Mouse (Mus musculus) cerebellum, adult 9-10 months (tissue): Measurements from ENCODE around the gene Sez6l2.
"Not testable (repeated sequence)": the region's sequence is repeated elsewhere in the genome, so short reads cannot be mapped to it uniquely, and the experiment has no call there.

Experiments
- DNase-seq: peaks from one replicate; pipeline ENCODE4 v3.0.0; 2022

The Sez6l2 gene

DNA sequence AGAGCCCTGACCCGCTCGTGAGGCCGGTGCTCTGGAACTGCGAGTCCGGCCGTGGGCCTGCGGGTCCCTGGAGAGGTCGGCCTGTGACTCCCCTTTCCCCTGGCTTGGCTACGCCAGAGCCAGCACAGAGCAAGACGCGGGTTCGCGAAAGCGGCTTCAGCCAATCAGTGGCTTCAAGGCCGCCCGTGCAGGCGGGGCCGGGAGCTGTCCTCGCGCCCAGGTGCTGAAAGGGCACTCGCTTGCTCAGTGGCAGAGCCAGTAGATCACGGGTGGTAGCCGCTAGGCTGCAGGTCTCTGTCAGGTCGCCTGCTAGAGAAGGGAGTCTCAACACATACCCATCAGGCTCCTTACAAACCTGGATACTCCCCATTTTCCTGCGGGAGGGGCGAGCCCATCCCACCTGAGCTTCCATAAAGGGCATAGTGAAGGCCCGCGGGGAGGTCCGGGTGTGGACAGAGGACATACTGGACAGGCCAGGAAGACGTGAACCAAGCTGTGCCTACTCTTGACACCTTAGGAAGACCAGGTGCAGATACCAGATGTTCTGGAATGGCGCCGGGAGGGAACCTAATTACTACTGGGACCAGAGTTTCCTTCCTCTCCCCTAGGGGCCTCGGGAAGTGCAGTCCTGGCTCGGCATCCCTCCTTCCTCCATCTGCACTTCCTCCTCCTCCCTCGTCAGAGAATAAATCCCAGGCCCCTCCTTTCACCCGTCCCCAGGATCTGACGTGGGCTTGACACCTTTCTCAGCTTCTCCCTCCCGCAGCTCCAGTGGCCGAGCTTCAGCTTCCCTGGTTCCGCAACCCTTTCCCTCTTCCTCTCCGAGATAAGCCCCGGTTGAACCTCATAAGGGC, at the start of gene Sez6l2:
Sez6l2 (plus strand) TSS at position 771 of the 854 bp plus-strand sequence.
- peak; percentile 92 for DNase-seq

DNA sequence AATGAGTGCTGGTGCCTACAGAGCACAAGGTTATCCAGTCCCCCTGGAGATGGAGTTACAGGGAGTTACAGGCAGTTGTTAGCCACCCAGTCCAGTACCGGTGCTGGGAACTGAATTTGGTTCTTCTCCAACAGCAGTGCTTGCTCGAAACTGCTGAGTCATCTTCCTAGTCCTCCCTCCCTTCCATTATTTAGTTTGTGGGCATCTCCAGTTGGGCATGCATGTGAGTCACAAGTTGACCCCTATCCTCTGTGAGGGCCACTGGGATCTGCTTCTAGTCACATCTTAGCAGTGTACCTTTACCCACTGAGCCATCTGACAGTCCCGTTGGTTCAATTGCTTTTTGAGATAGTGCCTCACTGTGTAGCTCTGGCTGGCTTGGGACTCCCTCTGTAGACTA, 44.8 kb upstream of the Sez6l2 start:
- DNase-seq = no peak

DNA sequence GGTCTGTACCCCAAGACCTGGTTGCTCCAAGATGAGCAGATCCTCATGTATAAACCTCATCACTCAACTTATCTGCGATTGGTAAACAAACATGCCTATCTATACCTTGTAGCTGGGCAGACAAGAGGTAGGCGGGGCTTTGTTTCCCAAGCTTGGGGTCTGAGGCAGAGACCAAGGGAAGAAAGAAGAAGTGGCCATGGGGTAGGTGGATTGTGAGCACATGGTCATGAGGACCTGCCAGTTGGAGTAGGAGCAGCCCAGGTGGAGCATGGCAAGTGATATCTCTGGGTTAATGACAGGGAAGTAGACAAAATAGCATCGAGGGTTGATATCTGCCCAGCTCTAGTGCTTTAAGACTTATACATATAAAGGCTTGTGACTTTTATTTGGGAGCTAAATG, 35.5 kb upstream of the Sez6l2 start:
- no peak for DNase-seq

DNA sequence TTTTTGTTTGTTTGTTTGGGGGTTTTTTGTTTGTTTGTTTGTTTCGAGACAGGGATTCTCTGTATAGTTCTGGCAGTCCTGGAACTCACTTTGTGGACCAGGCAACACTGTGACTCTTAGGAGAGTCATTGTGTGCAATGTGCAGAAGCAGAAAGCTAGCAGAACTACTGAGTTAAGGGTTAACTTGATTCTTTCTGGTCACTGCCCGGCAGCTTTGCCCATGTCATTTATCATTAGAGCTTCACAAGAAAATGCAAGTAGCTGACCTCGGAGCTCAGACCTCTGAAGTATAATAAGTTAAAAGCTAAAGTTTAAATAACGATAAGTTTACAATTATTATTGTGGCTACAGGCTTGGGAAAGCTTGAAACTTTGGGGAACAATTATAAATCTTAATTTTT, 32.0 kb upstream of the Sez6l2 start:
- not testable (repeated sequence) for DNase-seq

DNA sequence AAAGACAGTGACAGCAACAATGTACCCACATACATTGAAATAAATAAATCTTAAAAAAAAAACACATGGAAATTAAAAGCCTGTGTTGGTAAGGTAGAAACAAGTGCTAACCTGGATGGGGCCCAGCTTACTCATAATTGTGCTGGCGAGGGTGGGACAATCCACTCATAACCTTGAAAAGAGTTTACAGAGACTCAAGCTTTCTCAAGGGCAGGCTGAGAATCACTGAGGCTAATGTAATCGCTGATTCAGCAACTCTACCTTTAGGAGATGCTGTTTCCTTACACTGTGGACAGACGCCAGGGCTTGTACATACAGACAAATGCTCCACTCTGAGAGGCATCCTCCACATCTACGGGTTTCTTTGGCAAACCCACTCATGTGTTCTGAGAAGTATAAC, 30.4 kb upstream of the Sez6l2 start:
- no peak for DNase-seq

DNA sequence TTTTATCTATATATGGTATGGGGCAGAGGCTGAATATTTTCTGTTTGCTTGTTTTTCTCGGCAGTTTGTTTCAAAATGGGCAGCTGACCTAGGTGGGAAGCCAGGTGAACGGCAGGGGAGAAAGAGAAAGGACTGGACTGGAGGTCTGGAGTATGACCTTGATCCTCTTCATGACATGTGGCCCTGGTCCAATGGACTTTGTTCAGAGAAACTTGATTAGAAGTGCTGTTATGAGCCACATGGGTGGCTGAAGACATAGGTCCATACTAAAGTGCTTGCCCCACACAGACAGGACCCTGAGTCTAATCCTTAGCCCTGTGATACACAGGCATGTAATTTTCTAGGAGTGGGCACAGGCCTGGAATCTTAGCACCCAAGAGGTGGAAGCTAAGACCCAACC, 28.8 kb upstream of the Sez6l2 start:
- DNase-seq = no peak

DNA sequence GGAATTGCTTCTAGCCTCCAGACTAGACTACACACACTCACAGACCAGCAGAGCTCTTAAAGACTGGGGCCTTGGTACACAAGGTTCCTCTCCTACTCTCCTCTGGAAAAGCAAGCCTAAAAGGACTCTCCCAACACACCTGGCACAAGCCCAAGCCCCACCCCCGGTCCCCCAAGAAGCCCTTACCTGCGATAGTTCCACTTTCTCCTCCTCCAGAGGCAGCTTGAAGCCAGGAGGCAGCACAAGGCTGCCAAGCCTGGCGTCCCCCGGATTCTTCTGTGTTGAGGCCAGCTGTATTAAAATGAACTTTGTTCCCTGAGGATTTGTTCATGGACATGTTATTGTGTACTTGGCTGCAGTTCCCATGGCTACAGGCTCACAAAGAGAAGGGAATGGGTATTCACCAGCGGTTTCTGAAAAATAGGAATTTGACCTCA, 27.7 kb upstream of the Sez6l2 start, which contains the start of gene Tmem219:
Tmem219 (minus strand) TSS at position 294 of the 437 bp plus-strand sequence.
- no peak for DNase-seq

DNA sequence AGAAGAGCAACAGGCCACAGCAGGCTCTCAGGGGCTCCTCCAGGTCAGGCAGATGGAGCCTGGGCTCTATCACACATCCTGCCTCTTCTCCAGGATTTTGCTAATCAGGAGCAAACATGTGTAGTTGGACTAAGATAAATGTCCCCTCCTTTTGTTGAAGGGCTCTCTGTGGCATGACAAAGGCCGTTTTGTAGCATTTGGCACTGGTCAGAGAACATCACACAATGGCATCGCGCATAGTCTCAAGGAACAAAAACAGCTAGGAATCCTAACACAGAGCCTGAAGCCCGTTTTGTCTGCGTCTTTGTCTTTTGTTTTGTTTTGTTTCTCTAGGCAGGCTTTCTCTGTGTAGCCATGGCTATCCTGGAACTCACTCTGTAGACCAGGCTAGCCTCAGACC, 26.4 kb upstream of the Sez6l2 start:
- DNase-seq = no peak

DNA sequence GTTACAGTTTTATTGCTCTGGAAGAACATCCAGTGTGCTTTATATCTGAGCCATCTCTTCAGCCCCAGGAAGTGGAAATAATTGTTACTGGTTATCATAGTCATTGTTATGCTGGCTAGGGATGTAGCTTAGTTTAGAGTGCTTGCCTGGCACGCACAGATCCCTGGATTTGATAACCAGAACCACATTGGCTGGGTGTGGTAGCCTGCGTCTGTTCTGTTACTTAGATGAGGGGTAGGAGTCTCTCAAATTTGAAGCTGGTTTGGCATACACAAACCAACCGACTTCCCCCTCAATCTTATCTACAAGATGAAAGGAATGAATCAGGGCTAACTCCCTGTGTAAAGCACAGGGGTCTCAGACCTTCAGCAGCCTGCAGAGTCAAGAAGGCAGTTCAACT, 24.1 kb upstream of the Sez6l2 start:
- DNase-seq = no peak

DNA sequence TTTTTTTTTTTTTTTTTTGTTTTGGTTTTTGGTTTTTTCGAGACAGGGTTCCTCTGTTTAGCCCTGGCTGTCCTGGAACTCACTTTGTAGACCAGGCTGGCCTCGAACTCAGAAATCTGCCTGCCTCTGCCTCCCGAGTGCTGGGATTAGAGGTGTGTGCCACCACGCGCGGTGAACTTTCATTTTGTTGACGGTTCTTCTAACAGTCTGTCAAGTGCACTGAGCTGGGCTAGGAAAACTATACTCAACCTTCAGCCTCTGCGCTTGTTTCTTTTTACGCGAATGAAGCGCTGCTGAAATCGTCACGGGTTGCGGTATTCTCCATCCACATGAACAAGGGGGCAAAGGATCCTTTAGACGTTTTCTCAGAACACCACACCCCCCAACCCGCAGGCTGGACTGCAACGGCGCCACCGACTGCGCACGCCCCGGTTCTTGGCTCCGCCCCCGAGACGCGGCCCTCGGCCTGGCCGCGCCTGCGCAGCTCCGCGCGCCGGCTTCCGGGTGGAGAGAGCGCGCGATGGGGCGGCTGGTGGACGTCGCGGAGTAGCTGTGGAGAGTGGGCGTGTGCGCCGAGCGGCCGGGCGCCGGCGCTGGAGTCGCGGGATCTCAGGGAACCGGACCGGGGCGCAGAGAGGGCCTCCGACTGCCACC, 21.9 kb upstream of the Sez6l2 start, which contains the start of gene Kctd13:
Kctd13 (plus strand) TSS at position 496 of the 654 bp plus-strand sequence.
- DNase-seq = peak; percentile 88

DNA sequence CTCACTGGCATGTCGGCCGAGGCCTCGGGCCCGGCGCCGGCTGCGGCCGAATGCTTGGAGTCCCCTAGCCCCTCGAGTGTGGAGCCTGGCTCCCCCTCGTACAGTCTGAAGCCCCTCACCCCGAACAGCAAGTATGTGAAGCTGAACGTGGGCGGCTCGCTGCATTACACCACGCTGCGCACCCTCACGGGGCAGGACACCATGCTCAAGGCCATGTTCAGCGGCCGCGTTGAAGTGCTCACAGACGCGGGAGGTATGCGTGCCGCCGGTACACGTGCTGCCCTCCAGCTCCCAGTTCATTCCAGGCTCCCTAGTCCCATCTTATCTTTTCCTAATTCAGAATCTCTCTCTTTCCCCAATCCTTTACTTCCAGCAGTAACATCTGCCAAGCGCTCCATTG, 21.3 kb upstream of the Sez6l2 start:
- DNase-seq = no peak

DNA sequence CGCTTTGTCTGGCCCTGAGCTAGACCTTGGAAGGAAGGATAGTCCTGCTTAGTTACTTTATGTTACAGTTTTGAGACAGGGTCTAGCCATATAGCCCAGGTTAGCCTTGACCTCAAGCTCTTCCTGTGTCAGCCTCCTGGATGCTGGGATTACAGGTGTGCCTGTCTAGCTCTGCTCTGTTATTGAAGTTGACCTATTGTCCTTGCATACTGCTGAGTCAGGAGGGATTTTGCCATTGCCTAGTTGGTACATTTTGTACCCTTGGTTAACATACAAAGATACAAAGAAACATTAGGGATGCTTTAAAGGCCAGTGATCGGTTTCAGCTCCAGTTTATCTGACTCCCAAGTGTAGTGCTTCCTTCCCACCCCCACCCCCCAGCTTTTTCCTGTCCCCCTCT, 17.7 kb upstream of the Sez6l2 start:
- DNase-seq = peak; percentile 5

DNA sequence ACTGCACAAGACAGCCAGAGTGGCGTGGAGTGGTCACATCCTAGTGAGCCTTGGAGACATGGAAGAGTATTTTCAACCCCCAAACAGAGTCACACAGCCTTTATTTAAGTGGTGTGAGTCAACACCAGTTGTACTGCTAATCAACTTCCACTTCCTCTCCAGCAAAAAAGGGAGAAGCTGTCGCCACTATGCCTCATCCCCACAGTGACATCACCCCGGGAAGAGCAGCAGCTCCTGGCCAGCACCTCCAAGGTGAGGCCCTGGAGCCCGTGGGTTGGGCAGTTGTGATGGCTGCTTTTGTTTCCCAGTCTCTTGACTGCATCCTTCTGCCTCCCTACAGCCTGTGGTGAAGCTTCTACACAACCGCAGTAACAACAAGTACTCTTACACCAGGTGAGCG, 9.2 kb upstream of the Sez6l2 start:
- no peak for DNase-seq

DNA sequence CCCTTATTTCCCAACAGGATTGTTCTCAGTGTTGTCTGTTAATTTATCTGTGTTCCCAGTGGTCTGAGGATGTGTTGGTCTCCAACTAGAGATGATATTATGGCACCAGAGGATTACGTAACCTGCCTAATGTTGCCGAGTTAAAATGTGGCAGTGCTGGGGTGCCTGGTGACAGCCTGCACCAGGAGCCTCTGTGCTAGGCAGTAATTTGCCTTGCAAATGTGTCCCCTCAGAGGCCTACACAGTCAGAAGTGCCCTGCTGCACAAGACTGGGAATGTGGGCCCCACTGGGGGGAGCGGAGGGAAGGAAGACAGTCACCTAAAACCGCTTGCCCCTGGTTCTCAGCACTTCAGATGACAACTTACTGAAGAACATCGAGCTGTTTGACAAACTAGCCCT, 8.6 kb upstream of the Sez6l2 start:
- DNase-seq = no peak

DNA sequence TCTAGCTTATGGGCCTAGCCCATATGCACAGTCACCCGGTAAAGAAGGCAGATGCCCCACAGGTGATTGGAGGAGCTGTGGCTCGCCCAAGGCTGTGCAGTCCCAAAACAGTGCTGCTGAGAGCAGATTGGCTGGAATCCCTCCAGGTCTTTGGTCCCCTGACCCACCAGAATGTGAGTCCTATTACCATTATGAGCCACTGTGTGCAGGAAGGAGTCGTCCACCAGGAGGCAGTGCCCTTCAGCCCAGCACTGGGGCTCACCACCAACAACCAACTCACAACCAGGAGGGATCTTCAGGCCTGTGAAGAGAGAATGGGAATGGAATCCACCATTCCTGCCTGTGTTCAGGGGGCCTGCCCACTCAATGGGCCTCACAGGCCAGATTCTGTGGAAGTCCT, 3.8 kb upstream of the Sez6l2 start:
- DNase-seq = peak; percentile 62

DNA sequence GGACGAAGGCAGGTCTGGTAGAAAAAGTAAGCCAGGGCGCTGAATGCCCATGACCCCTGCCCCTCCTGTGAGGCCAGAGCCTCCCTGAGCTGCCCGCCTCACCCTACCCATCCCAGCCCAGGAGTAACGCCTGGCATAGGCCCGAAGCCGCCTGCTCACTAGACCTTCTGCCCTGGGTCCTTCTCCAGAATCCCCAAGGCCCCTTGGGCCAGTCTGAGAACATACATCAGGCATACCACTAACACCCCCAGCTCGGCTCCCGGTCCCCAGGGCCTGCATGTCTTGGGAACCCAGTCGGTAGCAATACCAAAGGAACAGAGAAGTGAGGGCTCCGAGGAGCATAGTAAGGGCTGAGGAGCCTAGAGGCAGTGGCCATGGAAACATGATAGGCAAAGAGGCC, 1.7 kb upstream of the Sez6l2 start:
- DNase-seq = peak; percentile 60

DNA sequence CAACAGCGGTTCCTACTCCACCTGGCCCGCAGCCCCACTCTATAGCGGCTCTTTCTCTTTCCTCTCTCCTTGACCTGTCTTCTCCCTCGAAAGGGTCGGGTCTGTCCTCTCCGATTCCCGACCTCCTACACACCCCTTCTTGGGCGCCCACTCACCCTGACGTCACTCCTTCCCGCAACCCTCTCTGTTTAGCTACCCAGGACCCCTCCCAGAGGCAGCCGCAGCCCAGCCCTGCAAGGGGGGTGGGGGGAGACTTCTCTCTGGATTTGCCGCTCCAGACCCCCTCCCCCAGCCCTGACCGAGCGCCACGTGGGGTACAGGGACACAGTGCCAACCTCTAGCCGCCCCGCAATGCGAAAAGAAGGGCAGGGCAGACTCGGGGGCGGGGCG, 965 bp upstream of the Sez6l2 start, which contains the start of gene Asphd1:
Asphd1 (minus strand) TSS at position 180 of the 390 bp plus-strand sequence.
- DNase-seq = no peak

DNA sequence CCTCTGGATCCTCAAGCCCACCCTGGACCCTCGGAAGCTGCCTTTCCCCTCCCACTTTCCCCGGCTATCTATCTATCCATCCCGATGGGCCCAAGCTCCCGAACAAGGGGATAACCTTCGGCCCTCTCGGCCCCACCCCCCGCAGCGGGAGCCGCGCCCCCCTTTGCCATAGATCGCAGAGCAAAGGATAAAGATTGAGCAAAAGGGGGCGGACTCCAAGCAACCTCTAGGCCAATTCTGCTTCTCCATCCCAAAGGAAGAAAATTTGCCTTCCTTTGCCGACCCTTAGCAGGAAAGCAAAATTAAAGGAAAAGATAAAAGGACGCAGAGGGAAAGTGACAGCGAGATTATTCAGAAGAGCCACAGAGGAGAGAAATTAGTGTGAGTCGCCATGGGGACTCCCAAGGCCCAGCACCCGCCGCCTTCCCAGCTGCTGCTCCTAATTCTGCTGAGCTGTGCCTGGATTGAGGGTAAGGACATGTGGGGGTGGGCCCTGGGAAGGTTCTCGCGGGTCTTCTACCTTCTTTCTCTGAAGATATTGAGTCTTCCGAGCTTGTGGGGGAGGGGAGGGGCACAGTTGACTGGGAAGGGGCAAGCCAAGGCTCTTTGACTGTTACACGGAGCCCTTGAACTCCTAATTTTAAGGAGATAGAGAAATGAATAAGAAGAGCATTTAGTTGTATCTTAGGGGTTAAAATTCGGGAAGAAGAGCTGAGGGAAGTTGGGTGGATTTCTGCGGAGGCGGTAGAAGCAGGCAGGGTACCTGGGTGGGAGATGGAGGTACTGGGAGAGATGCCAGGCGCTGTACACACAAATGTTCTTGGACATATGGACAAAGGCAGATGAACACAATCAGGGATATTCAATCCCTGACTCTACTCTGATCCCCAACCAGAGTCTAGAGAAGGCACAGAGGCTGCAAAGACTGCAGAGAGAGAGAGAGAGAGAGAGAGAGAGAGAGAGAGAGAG, 568 bp downstream of the Sez6l2 start:
- DNase-seq = peak; percentile 68

DNA sequence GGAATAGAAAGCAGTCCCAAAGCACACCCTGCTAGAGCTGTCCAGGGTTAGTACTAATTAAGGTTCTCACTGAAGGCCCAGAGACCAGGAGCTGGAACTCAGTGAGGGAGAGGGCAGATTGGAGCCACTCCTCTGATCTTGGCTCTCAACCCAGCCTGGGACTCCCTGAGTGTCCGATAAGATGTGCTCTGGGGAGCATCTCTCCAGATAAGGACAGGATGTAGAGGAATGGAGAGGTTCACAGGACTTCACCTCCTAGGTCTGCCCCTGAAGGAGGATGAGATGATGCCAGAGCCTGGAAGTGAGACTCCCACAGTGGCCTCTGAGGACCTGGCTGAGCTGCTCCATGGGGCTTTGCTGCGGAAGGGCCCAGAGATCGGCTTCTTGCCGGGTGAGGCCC, 1.4 kb downstream of the Sez6l2 start:
- no peak for DNase-seq

DNA sequence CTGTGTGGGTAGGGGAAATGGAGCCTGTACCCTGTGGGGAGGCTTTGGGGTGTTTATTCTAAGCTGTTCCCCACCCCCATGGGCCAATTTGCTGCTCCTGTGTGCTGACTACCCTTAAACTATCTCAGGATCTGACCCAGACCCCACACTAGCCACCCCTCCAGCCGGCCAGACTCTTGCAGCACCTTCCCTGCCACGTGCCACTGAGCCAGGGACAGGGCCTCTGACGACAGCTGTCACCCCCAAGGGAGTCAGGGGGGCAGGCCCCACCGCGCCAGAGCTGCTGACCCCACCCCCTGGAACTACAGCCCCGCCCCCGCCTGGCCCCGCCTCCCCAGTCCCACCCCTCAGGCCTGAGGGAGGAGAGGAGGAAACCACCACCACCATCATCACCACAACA, 2.3 kb downstream of the Sez6l2 start:
- DNase-seq = no peak

DNA sequence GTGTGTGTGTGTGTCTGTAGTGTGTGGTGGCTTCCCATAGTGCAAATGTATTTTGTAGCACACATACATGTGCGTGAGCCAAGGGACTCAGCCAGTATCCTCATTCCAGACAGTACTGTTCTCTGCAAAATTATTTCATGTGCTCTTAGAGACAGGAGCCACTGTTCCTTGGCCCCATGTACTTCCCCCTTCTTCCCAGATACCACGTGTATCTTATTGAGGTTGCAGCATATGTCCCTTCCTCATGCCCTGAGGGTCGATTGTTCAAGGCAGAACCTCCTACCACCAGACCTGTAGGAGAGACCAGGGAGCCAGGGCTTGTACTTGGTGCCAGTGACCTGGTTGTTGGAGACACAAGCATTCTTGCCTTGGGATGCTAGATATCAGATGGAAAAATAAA, 4.8 kb downstream of the Sez6l2 start:
- no peak for DNase-seq

DNA sequence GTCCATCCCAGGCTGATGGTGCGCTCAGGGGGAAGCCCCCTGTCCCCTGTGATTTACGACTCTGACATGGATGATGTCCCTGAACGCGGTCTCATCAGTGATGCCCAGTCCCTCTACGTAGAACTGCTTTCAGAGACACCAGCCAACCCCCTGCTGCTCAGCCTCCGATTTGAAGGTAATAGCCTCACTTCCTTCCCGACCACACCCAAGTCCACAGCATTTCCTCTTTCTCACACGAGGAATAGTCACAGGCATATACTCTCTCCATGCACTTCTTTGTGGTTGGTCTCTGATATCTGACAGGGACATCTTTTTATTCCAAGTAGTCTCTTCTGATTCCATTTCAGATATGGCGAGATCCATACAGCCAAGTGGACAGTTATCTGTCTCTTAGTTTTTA, 9.4 kb downstream of the Sez6l2 start:
- DNase-seq = no peak

DNA sequence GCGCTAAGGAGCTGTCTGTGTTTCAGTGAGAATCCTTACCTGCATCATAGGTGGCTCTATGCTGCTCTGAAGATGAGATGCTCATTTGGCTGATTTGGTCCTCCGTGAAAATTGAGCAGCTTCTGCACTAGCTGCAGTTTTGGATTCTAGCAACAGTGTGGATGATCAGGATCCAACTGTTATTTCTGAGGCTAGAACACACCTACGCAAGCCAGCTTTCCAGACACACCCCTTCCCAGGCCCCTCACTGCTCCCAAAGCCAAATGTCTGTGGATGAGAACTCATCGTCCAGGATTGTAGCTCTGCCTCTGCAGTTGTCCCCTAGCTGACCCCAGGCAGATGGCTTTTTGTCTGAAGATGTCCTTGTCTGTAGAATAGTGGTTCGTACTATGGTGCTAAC, 10.7 kb downstream of the Sez6l2 start:
- no peak for DNase-seq
